Mouse (Mus musculus): Measurements from ENCODE around the gene Casp6. TPM values are rescaled to one million over a fixed set of nuclear protein-coding genes. Genes with fewer than 3 reads are reported as not detected.

The Casp6 gene
- total and polyA plus RNA-seq, 3 experiments: 10.4 to 16.9 (median 11.2) TPM

- no peaks in the 10 kb centered on the region for H3K27me3 ChIP-seq (ENCODE audit: control insufficient read depth, insufficient read depth, low read length)
- no peak overlapping the region for H3K27ac ChIP-seq
- H3K9ac ChIP-seq (ENCODE audit: low read depth, low read length): no peak overlapping the region
- TF ChIP-seq POLR2A (IDR thresholded peaks at IDR 0.05; ENCODE audit: insufficient read depth, low read depth, low read length) (no peak), EP300 (IDR thresholded peaks at IDR 0.05; ENCODE audit: insufficient read depth, low read depth, low read length) (no peak), CTCF (IDR thresholded peaks at IDR 0.05) (no peak)
- intact Hi-C loops (cut with DNase I): loop anchor here (5.0 to 10.0 kb wide), 2 partner anchors 158 to 791 kb away; partner anchors contain the start of gene Sec24b
- H3K4me3 ChIP-seq: no peak overlapping the region
- no peaks in the 10 kb centered on the region for H3K79me2 ChIP-seq (replicated peaks; ENCODE audit: control insufficient read depth, insufficient read depth, low read length)
- no peak for DNase-seq
- WGBS: 86% methylated on average over 8 of the region's 8 CpGs
- H3K36me3 ChIP-seq (ENCODE audit: control insufficient read depth, insufficient read depth, low read length): no peaks in the 10 kb centered on the region
- H3K4me1 ChIP-seq (ENCODE audit: control insufficient read depth, insufficient read depth, low read length): peaks cover 2% of the 10 kb centered on the region
Observed at GRCm38 (mm10) chr3:129903866-129904265, 2.6 kb downstream of the Casp6 start.

DNA sequence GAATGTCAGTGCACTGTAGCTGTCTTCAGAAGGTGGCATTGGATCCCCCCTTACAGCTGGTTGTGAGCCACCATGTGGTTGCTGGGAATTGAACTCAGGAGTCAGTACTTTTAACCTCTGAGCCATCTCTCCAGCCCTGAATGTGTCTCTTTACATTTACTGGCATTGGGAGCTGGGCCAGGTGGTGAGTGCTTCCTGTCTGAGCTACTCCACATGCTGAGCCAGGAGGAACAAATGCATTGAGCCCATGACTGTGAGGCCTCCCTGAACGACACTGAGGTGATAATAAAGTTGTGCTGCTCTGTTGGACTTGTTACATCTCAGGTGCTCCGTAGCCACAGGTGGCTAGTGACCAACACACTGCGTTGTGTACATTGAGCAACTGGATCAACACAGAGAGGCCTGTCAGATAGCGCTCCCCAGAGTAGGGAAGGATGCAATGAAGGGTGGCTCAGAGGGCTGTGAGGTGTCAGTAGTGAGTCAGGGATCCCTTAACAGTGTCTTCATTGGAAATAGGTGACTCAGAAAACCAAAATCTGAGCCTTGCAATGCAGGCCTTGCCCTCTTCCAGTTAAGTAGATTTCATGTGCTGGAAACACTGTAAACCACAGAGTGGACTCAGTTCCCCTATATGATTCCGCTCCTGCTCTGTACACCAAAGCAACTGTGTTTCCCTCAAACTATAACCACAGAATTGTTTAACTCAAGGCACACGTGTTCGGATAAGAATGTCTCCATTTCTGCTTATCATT, 3.3 kb downstream of the Casp6 start:
- no peak overlapping the region for H3K9ac ChIP-seq (ENCODE audit: low read depth, low read length)
- 81% methylated on average over 7 of the region's 7 CpGs for WGBS
- TF ChIP-seq EP300 (IDR thresholded peaks at IDR 0.05; ENCODE audit: insufficient read depth, low read depth, low read length) (no peak), POLR2A (IDR thresholded peaks at IDR 0.05; ENCODE audit: insufficient read depth, low read depth, low read length) (no peak), CTCF (IDR thresholded peaks at IDR 0.05) (no peak)

GRCm38 (mm10) chr3:129912025-129912424, 10.8 kb downstream of the Casp6 start:
- H3K79me2 ChIP-seq (replicated peaks; ENCODE audit: control insufficient read depth, insufficient read depth, low read length): no peaks in the 10 kb centered on the region
- 94% methylated on average over 14 of the region's 14 CpGs for WGBS
- H3K9ac ChIP-seq (ENCODE audit: low read depth, low read length): no peak overlapping the region
- TF ChIP-seq POLR2A (IDR thresholded peaks at IDR 0.05; ENCODE audit: insufficient read depth, low read depth, low read length): no peak
- no peak for TF ChIP-seq CTCF (IDR thresholded peaks at IDR 0.05)
- TF ChIP-seq EP300 (IDR thresholded peaks at IDR 0.05; ENCODE audit: insufficient read depth, low read depth, low read length): no peak
- H3K4me3 ChIP-seq: no peak overlapping the region
- H3K27me3 ChIP-seq (ENCODE audit: control insufficient read depth, insufficient read depth, low read length): no peaks in the 10 kb centered on the region
- no peaks in the 10 kb centered on the region for H3K4me1 ChIP-seq (ENCODE audit: control insufficient read depth, insufficient read depth, low read length)
- intact Hi-C loops (cut with DNase I): no loop called here
- no peak overlapping the region for H3K27ac ChIP-seq
- DNase-seq: no peak
- H3K36me3 ChIP-seq (ENCODE audit: control insufficient read depth, insufficient read depth, low read length): no peaks in the 10 kb centered on the region

More for the DNA sequence above, 3.3 kb downstream of the Casp6 start:
- Histone ChIP-seq H3K4me1 (ENCODE audit: control insufficient read depth, insufficient read depth, low read length) (peaks cover 2% of the 10 kb centered on the region), H3K4me3 (no peak overlapping the region), H3K27ac (no peak overlapping the region), H3K27me3 (ENCODE audit: control insufficient read depth, insufficient read depth, low read length) (no peaks in the 10 kb centered on the region), H3K36me3 (ENCODE audit: control insufficient read depth, insufficient read depth, low read length) (no peaks in the 10 kb centered on the region), H3K79me2 (replicated peaks; ENCODE audit: control insufficient read depth, insufficient read depth, low read length) (no peaks in the 10 kb centered on the region)
- intact Hi-C loops (cut with DNase I): loop anchor here (5.0 to 10.0 kb wide), 2 partner anchors 158 to 790 kb away; partner anchors contain the start of gene Sec24b
- no peak for DNase-seq

- intact Hi-C loops (cut with DNase I): no loop called here
- Histone ChIP-seq H3K27me3 (ENCODE audit: control insufficient read depth, insufficient read depth, low read length) (no peaks in the 10 kb centered on the region), H3K79me2 (replicated peaks; ENCODE audit: control insufficient read depth, insufficient read depth, low read length) (no peaks in the 10 kb centered on the region), H3K9ac (ENCODE audit: low read depth, low read length) (no peak overlapping the region), H3K4me3 (no peak overlapping the region), H3K4me1 (ENCODE audit: control insufficient read depth, insufficient read depth, low read length) (no peaks in the 10 kb centered on the region), H3K36me3 (ENCODE audit: control insufficient read depth, insufficient read depth, low read length) (no peaks in the 10 kb centered on the region), H3K27ac (no peak overlapping the region)
- TF ChIP-seq CTCF (IDR thresholded peaks at IDR 0.05) (no peak), POLR2A (IDR thresholded peaks at IDR 0.05; ENCODE audit: insufficient read depth, low read depth, low read length) (no peak), EP300 (IDR thresholded peaks at IDR 0.05; ENCODE audit: insufficient read depth, low read depth, low read length) (no peak)
- DNase-seq: no peak
- 95% methylated on average over 13 of the region's 13 CpGs for WGBS
Observed at GRCm38 (mm10) chr3:129913241-129913640, 12.0 kb downstream of the Casp6 start.

DNA sequence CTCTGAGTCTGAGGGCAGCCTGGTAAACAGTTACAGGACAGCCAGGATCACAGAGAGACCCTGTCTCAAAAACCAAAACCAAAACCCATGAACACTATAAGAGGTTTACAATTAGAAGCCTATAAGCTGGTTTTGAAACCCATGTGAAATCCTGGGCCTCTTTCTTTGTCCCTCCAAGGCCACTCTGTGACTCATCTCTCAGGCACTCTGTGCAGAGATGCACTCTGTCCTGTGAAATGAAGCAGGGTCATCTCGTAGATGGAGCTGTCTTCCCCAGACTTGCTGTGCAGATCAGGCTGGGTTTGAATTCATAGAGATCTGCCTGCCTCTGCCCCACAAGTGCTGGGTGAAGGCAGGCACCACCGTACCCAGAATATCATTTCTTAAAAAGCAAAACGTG, 16.2 kb downstream of the Casp6 start:
- Histone ChIP-seq H3K36me3 (ENCODE audit: control insufficient read depth, insufficient read depth, low read length) (no peaks in the 10 kb centered on the region), H3K27me3 (ENCODE audit: control insufficient read depth, insufficient read depth, low read length) (no peaks in the 10 kb centered on the region), H3K9ac (ENCODE audit: low read depth, low read length) (no peak overlapping the region), H3K4me1 (ENCODE audit: control insufficient read depth, insufficient read depth, low read length) (no peaks in the 10 kb centered on the region), H3K27ac (no peak overlapping the region), H3K4me3 (no peak overlapping the region), H3K79me2 (replicated peaks; ENCODE audit: control insufficient read depth, insufficient read depth, low read length) (no peaks in the 10 kb centered on the region)
- TF ChIP-seq POLR2A (IDR thresholded peaks at IDR 0.05; ENCODE audit: insufficient read depth, low read depth, low read length): no peak
- TF ChIP-seq EP300 (IDR thresholded peaks at IDR 0.05; ENCODE audit: insufficient read depth, low read depth, low read length): no peak
- TF ChIP-seq CTCF (IDR thresholded peaks at IDR 0.05): no peak
- 71% methylated on average over 3 of the region's 3 CpGs for WGBS
- DNase-seq: no peak
- intact Hi-C loops (cut with DNase I): no loop called here

- H3K4me1 ChIP-seq (ENCODE audit: control insufficient read depth, insufficient read depth, low read length): no peaks in the 10 kb centered on the region
- no peak overlapping the region for H3K4me3 ChIP-seq
- H3K79me2 ChIP-seq (replicated peaks; ENCODE audit: control insufficient read depth, insufficient read depth, low read length): no peaks in the 10 kb centered on the region
- peak; percentile 47 to 68 for DNase-seq
- no peaks in the 10 kb centered on the region for H3K27me3 ChIP-seq (ENCODE audit: control insufficient read depth, insufficient read depth, low read length)
- no peak overlapping the region for H3K9ac ChIP-seq (ENCODE audit: low read depth, low read length)
- H3K27ac ChIP-seq: no peak overlapping the region
- 21% methylated on average over 13 of the region's 13 CpGs for WGBS
- intact Hi-C loops (cut with DNase I): loop anchor here (1.0 kb wide), 1 partner anchor 162 kb away; no protein-coding TSS in a partner anchor
- no peaks in the 10 kb centered on the region for H3K36me3 ChIP-seq (ENCODE audit: control insufficient read depth, insufficient read depth, low read length)
- TF ChIP-seq CTCF (IDR thresholded peaks at IDR 0.05) (peak; percentile 87), POLR2A (IDR thresholded peaks at IDR 0.05; ENCODE audit: insufficient read depth, low read depth, low read length) (no peak)
Observed at GRCm38 (mm10) chr3:129918434-129918833, 17.2 kb downstream of the Casp6 start.

Data from heart, adult 2 months (tissue).